Mouse (Mus musculus): Measurements from ENCODE around the gene Usf1.

GRCm38 (mm10) chr1:171402991-171403390, 8.1 kb upstream of the Usf1 start:
- TF ChIP-seq CTCF (IDR thresholded peaks at IDR 0.05; ENCODE audit: extremely low read depth, insufficient read depth, low read length), result no peak
- no peak for TF ChIP-seq POLR2A (IDR thresholded peaks at IDR 0.05; ENCODE audit: extremely low read depth, insufficient read depth, low read length)
